Mouse (Mus musculus): ENCODE results near the gene Lamtor4. TPM values are rescaled to one million over a fixed set of nuclear protein-coding genes. Genes with fewer than 3 reads are reported as not detected.

Lamtor4 gene
- polyA plus RNA-seq, 1 experiment from 2014 or later = 90.4 TPM

DNA sequence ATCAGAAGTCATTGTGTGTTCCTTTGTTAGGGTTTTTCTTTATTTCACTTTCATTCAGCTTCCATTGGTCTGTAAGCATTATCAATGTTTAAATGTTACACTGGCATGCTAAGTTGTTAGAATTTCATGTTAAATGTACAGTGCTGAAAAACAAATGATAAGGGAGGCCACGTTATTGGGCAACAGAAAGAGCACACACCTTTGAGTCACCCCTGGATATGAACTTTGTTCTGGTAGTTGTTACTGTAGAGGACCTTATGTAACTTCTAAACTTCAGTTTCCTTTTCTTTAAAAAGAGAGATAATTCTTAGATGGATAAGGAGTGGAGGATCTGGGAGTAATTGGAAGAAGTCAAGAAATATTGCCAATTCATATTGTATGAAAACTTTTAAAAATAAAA, 36.4 kb downstream of the Lamtor4 start:
- no peaks in the 10 kb centered on the region for H3K36me3 ChIP-seq (ENCODE audit: control insufficient read depth, insufficient read depth, low read length)
- no peak for ATAC-seq (ENCODE audit: low read depth)
- H3K27ac ChIP-seq (ENCODE audit: low read depth, low read length) = no peak overlapping the region
- no peaks in the 10 kb centered on the region for H3K27me3 ChIP-seq (ENCODE audit: control insufficient read depth, insufficient read depth, low read length)
- no peaks in the 10 kb centered on the region for H3K9me3 ChIP-seq (ENCODE audit: control insufficient read depth, low read length)
- 87% methylated on average over 1 of the region's 1 CpGs for WGBS
- no peak overlapping the region for H3K9ac ChIP-seq (replicated peaks; ENCODE audit: low read depth, low read length)
- H3K4me3 ChIP-seq (ENCODE audit: low read depth, low read length) = no peak overlapping the region
- H3K4me1 ChIP-seq (ENCODE audit: control insufficient read depth, insufficient read depth, low read length) = no peaks in the 10 kb centered on the region
- no peak overlapping the region for H3K4me2 ChIP-seq (ENCODE audit: low read depth, low read length)

DNA sequence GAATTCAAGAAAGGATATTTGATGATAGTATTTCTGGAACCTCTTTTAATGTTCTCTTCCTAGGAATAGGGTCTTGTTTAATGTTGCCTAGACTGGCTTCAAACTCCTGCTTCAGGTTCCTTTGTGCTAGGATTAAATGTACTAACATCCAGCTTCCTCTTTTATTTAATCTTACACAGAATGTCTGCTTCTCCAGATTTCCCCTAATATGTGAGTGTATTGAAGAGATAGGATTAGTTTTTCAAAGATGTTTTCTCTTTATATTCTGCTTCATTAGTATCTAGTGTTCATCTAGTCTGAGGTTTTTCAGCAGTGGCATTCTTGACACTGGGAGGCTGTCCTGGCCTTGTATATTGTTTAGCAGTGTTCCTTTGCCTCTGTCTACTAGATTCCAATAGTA, 38.9 kb downstream of the Lamtor4 start:
- no peak for ATAC-seq (ENCODE audit: low read depth)
- Histone ChIP-seq H3K27ac (ENCODE audit: low read depth, low read length) (no peak overlapping the region), H3K27me3 (ENCODE audit: control insufficient read depth, insufficient read depth, low read length) (no peaks in the 10 kb centered on the region), H3K4me1 (ENCODE audit: control insufficient read depth, insufficient read depth, low read length) (no peaks in the 10 kb centered on the region), H3K9ac (replicated peaks; ENCODE audit: low read depth, low read length) (no peak overlapping the region), H3K9me3 (ENCODE audit: control insufficient read depth, low read length) (no peaks in the 10 kb centered on the region), H3K4me3 (ENCODE audit: low read depth, low read length) (no peak overlapping the region), H3K4me2 (ENCODE audit: low read depth, low read length) (no peak overlapping the region), H3K36me3 (ENCODE audit: control insufficient read depth, insufficient read depth, low read length) (no peaks in the 10 kb centered on the region)

DNA sequence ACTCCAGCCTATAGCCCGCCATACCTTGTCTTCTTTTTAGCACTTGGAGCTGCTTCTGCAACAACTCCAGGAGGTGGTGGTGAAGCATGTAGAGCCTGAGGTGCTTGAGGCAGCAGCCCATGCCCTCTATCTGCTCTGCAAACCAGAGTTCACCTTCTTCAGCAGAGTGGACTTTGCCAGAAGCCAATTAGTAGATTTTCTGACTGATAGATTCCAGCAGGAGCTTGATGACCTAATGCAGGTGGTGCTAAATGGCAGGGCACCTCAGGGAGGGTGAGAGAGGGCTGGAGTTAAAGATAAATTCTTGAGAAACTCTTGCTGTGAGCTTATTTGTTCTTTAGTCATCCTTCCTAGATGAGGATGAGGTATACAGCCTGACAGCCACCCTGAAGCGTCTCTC, 44.3 kb downstream of the Lamtor4 start:
- no peaks in the 10 kb centered on the region for H3K27me3 ChIP-seq (ENCODE audit: control insufficient read depth, insufficient read depth, low read length)
- no peaks in the 10 kb centered on the region for H3K4me1 ChIP-seq (ENCODE audit: control insufficient read depth, insufficient read depth, low read length)
- no peaks in the 10 kb centered on the region for H3K36me3 ChIP-seq (ENCODE audit: control insufficient read depth, insufficient read depth, low read length)
- no peak overlapping the region for H3K9ac ChIP-seq (replicated peaks; ENCODE audit: low read depth, low read length)
- no peak for ATAC-seq (ENCODE audit: low read depth)
- no peak overlapping the region for H3K27ac ChIP-seq (ENCODE audit: low read depth, low read length)
- no peak overlapping the region for H3K4me3 ChIP-seq (ENCODE audit: low read depth, low read length)
- H3K9me3 ChIP-seq (ENCODE audit: control insufficient read depth, low read length) = no peaks in the 10 kb centered on the region
- WGBS = 84% methylated on average over 2 of the region's 2 CpGs
- H3K4me2 ChIP-seq (ENCODE audit: low read depth, low read length) = no peak overlapping the region

Other genes with a start within 250 kb of the Lamtor4 start
- not detected in 2 replicates for gene Smok3a, start 234.2 kb upstream of the Lamtor4 start, polyA plus RNA-seq (2014; fragmentation: Nextera tagmentation; extraction: Ambion mirVana)
- gene Smok3b, start 234.1 kb upstream of the Lamtor4 start, polyA plus RNA-seq (2014; fragmentation: Nextera tagmentation; extraction: Ambion mirVana) = not detected in 2 replicates
- not detected in 2 replicates for gene Smok3c, start 202.3 kb upstream of the Lamtor4 start, polyA plus RNA-seq (2014; fragmentation: Nextera tagmentation; extraction: Ambion mirVana)
- 31.2 and 39.4 TPM in 2 replicates for gene Zkscan1, start 170.4 kb upstream of the Lamtor4 start, polyA plus RNA-seq (2014; fragmentation: Nextera tagmentation; extraction: Ambion mirVana)
- 90.9 and 98.7 TPM in 2 replicates for gene Zscan21, start 138.6 kb upstream of the Lamtor4 start, polyA plus RNA-seq (2014; fragmentation: Nextera tagmentation; extraction: Ambion mirVana)
- gene Zfp113, start 99.7 kb upstream of the Lamtor4 start, polyA plus RNA-seq (2014; fragmentation: Nextera tagmentation; extraction: Ambion mirVana) = 25.3 and 25.8 TPM in 2 replicates
- gene Cops6, start 94.4 kb upstream of the Lamtor4 start, polyA plus RNA-seq (2014; fragmentation: Nextera tagmentation; extraction: Ambion mirVana) = 245 and 252 TPM in 2 replicates
- 17.2 and 17.7 TPM in 2 replicates for gene Ap4m1, start 83.5 kb upstream of the Lamtor4 start, polyA plus RNA-seq (2014; fragmentation: Nextera tagmentation; extraction: Ambion mirVana)
- 71.5 and 81.4 TPM in 2 replicates for gene Mcm7, start 83.1 kb upstream of the Lamtor4 start, polyA plus RNA-seq (2014; fragmentation: Nextera tagmentation; extraction: Ambion mirVana)
- gene Taf6, start 68.0 kb upstream of the Lamtor4 start, polyA plus RNA-seq (2014; fragmentation: Nextera tagmentation; extraction: Ambion mirVana) = 71.7 and 73.2 TPM in 2 replicates
- 22.7 and 29.2 TPM in 2 replicates for gene Cnpy4, start 68.0 kb upstream of the Lamtor4 start, polyA plus RNA-seq (2014; fragmentation: Nextera tagmentation; extraction: Ambion mirVana)
- 12.9 and 14.6 TPM in 2 replicates for gene Mblac1, start 61.2 kb upstream of the Lamtor4 start, polyA plus RNA-seq (2014; fragmentation: Nextera tagmentation; extraction: Ambion mirVana)
- gene Nxpe5, start 29.6 kb upstream of the Lamtor4 start, polyA plus RNA-seq (2014; fragmentation: Nextera tagmentation; extraction: Ambion mirVana) = not detected in 2 replicates
- gene BC037034, start 8.6 kb downstream of the Lamtor4 start, polyA plus RNA-seq (2014; fragmentation: Nextera tagmentation; extraction: Ambion mirVana) = 16.3 and 16.5 TPM in 2 replicates
- 2.2 and 3.4 TPM in 2 replicates for gene Gal3st4, start 17.4 kb downstream of the Lamtor4 start, polyA plus RNA-seq (2014; fragmentation: Nextera tagmentation; extraction: Ambion mirVana)
- gene Gm43720, start 24.5 kb downstream of the Lamtor4 start, polyA plus RNA-seq (2014; fragmentation: Nextera tagmentation; extraction: Ambion mirVana) = 0.11 TPM in 1 of 2 replicates, not detected in the other
- 25.7 and 25.8 TPM in 2 replicates for gene Gpc2, start 24.5 kb downstream of the Lamtor4 start, polyA plus RNA-seq (2014; fragmentation: Nextera tagmentation; extraction: Ambion mirVana)
- gene Stag3, start 24.8 kb downstream of the Lamtor4 start, polyA plus RNA-seq (2014; fragmentation: Nextera tagmentation; extraction: Ambion mirVana) = 9.3 and 12.5 TPM in 2 replicates
- not detected in 2 replicates for gene Pvrig, start 86.5 kb downstream of the Lamtor4 start, polyA plus RNA-seq (2014; fragmentation: Nextera tagmentation; extraction: Ambion mirVana)
- gene Zfp157, start 186.0 kb downstream of the Lamtor4 start, polyA plus RNA-seq (2014; fragmentation: Nextera tagmentation; extraction: Ambion mirVana) = 82.6 and 87.0 TPM in 2 replicates

All from neural tube, embryonic 14.5 days (tissue).